Mouse (Mus musculus): ENCODE measurements at regions not wholly inside any gene's neighbourhood (a gene's known extent, or its start where the extent isn't known, plus 50 kb on each side); places are given as distances from the start of the nearest gene placed in this dataset.

GRCm38 (mm10) chr6:143528898-143529297 lies 361.9 kb downstream of the Etnk1 start:
- H3K27me3 ChIP-seq (replicated peaks; ENCODE audit: control insufficient read depth, insufficient read depth, low read length), result no peaks in the 10 kb centered on the region
- H3K36me3 ChIP-seq (ENCODE audit: control insufficient read depth, insufficient read depth, low read length), result no peaks in the 10 kb centered on the region
- no peaks in the 10 kb centered on the region for H3K4me1 ChIP-seq (ENCODE audit: control insufficient read depth, insufficient read depth, low read depth, low read length)
- no peak for ATAC-seq
- 96% methylated on average over 7 of the region's 7 CpGs for WGBS
- H3K4me2 ChIP-seq (ENCODE audit: low read length), result no peak overlapping the region
- H3K9me3 ChIP-seq (ENCODE audit: control insufficient read depth, low read length), result no peaks in the 10 kb centered on the region
- no peak overlapping the region for H3K4me3 ChIP-seq (ENCODE audit: low read length)
- no peak overlapping the region for H3K27ac ChIP-seq (ENCODE audit: low read depth, low read length)
- no peak overlapping the region for H3K9ac ChIP-seq (ENCODE audit: low read depth, low read length)

- Histone ChIP-seq H3K36me3 (ENCODE audit: control insufficient read depth, insufficient read depth, low read length) (no peaks in the 10 kb centered on the region), H3K9ac (ENCODE audit: low read depth, low read length) (no peak overlapping the region), H3K27ac (ENCODE audit: low read depth, low read length) (no peak overlapping the region), H3K4me2 (ENCODE audit: low read length) (no peak overlapping the region), H3K4me1 (ENCODE audit: control insufficient read depth, insufficient read depth, low read depth, low read length) (no peaks in the 10 kb centered on the region), H3K27me3 (replicated peaks; ENCODE audit: control insufficient read depth, insufficient read depth, low read length) (no peaks in the 10 kb centered on the region), H3K9me3 (ENCODE audit: control insufficient read depth, low read length) (no peaks in the 10 kb centered on the region), H3K4me3 (ENCODE audit: low read length) (no peak overlapping the region)
- 54% methylated on average over 13 of the region's 13 CpGs for WGBS
- ATAC-seq, result no peak
Measured at GRCm38 (mm10) chr6:143530372-143531224, 363.6 kb downstream of the Etnk1 start.

- ATAC-seq, result no peak
- 37% methylated on average over 6 of the region's 6 CpGs for WGBS
Measured at GRCm38 (mm10) chr6:143531477-143531876, 364.5 kb downstream of the Etnk1 start.

GRCm38 (mm10) chr6:143532380-143532779 lies 365.4 kb downstream of the Etnk1 start:
- H3K4me3 ChIP-seq (ENCODE audit: low read length), result no peak overlapping the region
- WGBS, result 92% methylated on average over 12 of the region's 12 CpGs
- no peak for ATAC-seq
- H3K27me3 ChIP-seq (replicated peaks; ENCODE audit: control insufficient read depth, insufficient read depth, low read length), result no peaks in the 10 kb centered on the region
- no peak overlapping the region for H3K4me2 ChIP-seq (ENCODE audit: low read length)
- H3K27ac ChIP-seq (ENCODE audit: low read depth, low read length), result no peak overlapping the region
- H3K9ac ChIP-seq (ENCODE audit: low read depth, low read length), result no peak overlapping the region
- H3K36me3 ChIP-seq (ENCODE audit: control insufficient read depth, insufficient read depth, low read length), result no peaks in the 10 kb centered on the region
- H3K9me3 ChIP-seq (ENCODE audit: control insufficient read depth, low read length), result no peaks in the 10 kb centered on the region
- H3K4me1 ChIP-seq (ENCODE audit: control insufficient read depth, insufficient read depth, low read depth, low read length), result no peaks in the 10 kb centered on the region

More at GRCm38 (mm10) chr6:143531477-143531876, 364.5 kb downstream of the Etnk1 start:
- Histone ChIP-seq H3K36me3 (ENCODE audit: control insufficient read depth, insufficient read depth, low read length) (no peaks in the 10 kb centered on the region), H3K4me3 (ENCODE audit: low read length) (no peak overlapping the region), H3K9me3 (ENCODE audit: control insufficient read depth, low read length) (no peaks in the 10 kb centered on the region), H3K4me2 (ENCODE audit: low read length) (no peak overlapping the region), H3K4me1 (ENCODE audit: control insufficient read depth, insufficient read depth, low read depth, low read length) (no peaks in the 10 kb centered on the region), H3K27ac (ENCODE audit: low read depth, low read length) (no peak overlapping the region), H3K27me3 (replicated peaks; ENCODE audit: control insufficient read depth, insufficient read depth, low read length) (no peaks in the 10 kb centered on the region), H3K9ac (ENCODE audit: low read depth, low read length) (no peak overlapping the region)

GRCm38 (mm10) chr6:143535265-143535664 lies 368.2 kb downstream of the Etnk1 start:
- ATAC-seq, result no peak
- no peak overlapping the region for H3K4me2 ChIP-seq (ENCODE audit: low read length)
- no peak overlapping the region for H3K4me3 ChIP-seq (ENCODE audit: low read length)
- H3K27me3 ChIP-seq (replicated peaks; ENCODE audit: control insufficient read depth, insufficient read depth, low read length), result no peaks in the 10 kb centered on the region
- 82% methylated on average over 12 of the region's 12 CpGs for WGBS
- no peaks in the 10 kb centered on the region for H3K36me3 ChIP-seq (ENCODE audit: control insufficient read depth, insufficient read depth, low read length)
- no peak overlapping the region for H3K9ac ChIP-seq (ENCODE audit: low read depth, low read length)
- no peaks in the 10 kb centered on the region for H3K4me1 ChIP-seq (ENCODE audit: control insufficient read depth, insufficient read depth, low read depth, low read length)
- H3K27ac ChIP-seq (ENCODE audit: low read depth, low read length), result no peak overlapping the region
- H3K9me3 ChIP-seq (ENCODE audit: control insufficient read depth, low read length), result peaks cover 3% of the 10 kb centered on the region

GRCm38 (mm10) chr6:143535726-143536125 lies 368.7 kb downstream of the Etnk1 start:
- Histone ChIP-seq H3K9ac (ENCODE audit: low read depth, low read length) (no peak overlapping the region), H3K4me3 (ENCODE audit: low read length) (no peak overlapping the region), H3K27ac (ENCODE audit: low read depth, low read length) (no peak overlapping the region), H3K27me3 (replicated peaks; ENCODE audit: control insufficient read depth, insufficient read depth, low read length) (no peaks in the 10 kb centered on the region), H3K4me2 (ENCODE audit: low read length) (no peak overlapping the region), H3K36me3 (ENCODE audit: control insufficient read depth, insufficient read depth, low read length) (no peaks in the 10 kb centered on the region), H3K9me3 (ENCODE audit: control insufficient read depth, low read length) (peaks cover 3% of the 10 kb centered on the region), H3K4me1 (ENCODE audit: control insufficient read depth, insufficient read depth, low read depth, low read length) (no peaks in the 10 kb centered on the region)
- 88% methylated on average over 15 of the region's 15 CpGs for WGBS
- ATAC-seq, result no peak

- no peak overlapping the region for H3K9ac ChIP-seq (ENCODE audit: low read depth, low read length)
- 93% methylated on average over 11 of the region's 11 CpGs for WGBS
- H3K27ac ChIP-seq (ENCODE audit: low read depth, low read length), result no peak overlapping the region
- no peaks in the 10 kb centered on the region for H3K27me3 ChIP-seq (replicated peaks; ENCODE audit: control insufficient read depth, insufficient read depth, low read length)
- H3K4me3 ChIP-seq (ENCODE audit: low read length), result no peak overlapping the region
- ATAC-seq, result no peak
- peaks cover 3% of the 10 kb centered on the region for H3K9me3 ChIP-seq (ENCODE audit: control insufficient read depth, low read length)
- no peaks in the 10 kb centered on the region for H3K4me1 ChIP-seq (ENCODE audit: control insufficient read depth, insufficient read depth, low read depth, low read length)
- H3K4me2 ChIP-seq (ENCODE audit: low read length), result no peak overlapping the region
- no peaks in the 10 kb centered on the region for H3K36me3 ChIP-seq (ENCODE audit: control insufficient read depth, insufficient read depth, low read length)
Measured at GRCm38 (mm10) chr6:143536525-143537293, 369.7 kb downstream of the Etnk1 start.

GRCm38 (mm10) chr6:143547406-143547903 lies 380.4 kb downstream of the Etnk1 start:
- Histone ChIP-seq H3K4me3 (ENCODE audit: low read length) (no peak overlapping the region), H3K4me2 (ENCODE audit: low read length) (no peak overlapping the region), H3K4me1 (ENCODE audit: control insufficient read depth, insufficient read depth, low read depth, low read length) (no peaks in the 10 kb centered on the region), H3K27ac (ENCODE audit: low read depth, low read length) (no peak overlapping the region), H3K36me3 (ENCODE audit: control insufficient read depth, insufficient read depth, low read length) (no peaks in the 10 kb centered on the region), H3K9me3 (ENCODE audit: control insufficient read depth, low read length) (no peaks in the 10 kb centered on the region), H3K9ac (ENCODE audit: low read depth, low read length) (no peak overlapping the region), H3K27me3 (replicated peaks; ENCODE audit: control insufficient read depth, insufficient read depth, low read length) (no peaks in the 10 kb centered on the region)
- no peak for ATAC-seq
- WGBS, result 87% methylated on average over 10 of the region's 10 CpGs

- no peak for ATAC-seq
- no peaks in the 10 kb centered on the region for H3K4me1 ChIP-seq (ENCODE audit: control insufficient read depth, insufficient read depth, low read depth, low read length)
- no peak overlapping the region for H3K27ac ChIP-seq (ENCODE audit: low read depth, low read length)
- no peak overlapping the region for H3K4me3 ChIP-seq (ENCODE audit: low read length)
- WGBS, result 78% methylated on average over 3 of the region's 3 CpGs
- H3K36me3 ChIP-seq (ENCODE audit: control insufficient read depth, insufficient read depth, low read length), result no peaks in the 10 kb centered on the region
- no peak overlapping the region for H3K4me2 ChIP-seq (ENCODE audit: low read length)
- no peaks in the 10 kb centered on the region for H3K9me3 ChIP-seq (ENCODE audit: control insufficient read depth, low read length)
- H3K27me3 ChIP-seq (replicated peaks; ENCODE audit: control insufficient read depth, insufficient read depth, low read length), result no peaks in the 10 kb centered on the region
- H3K9ac ChIP-seq (ENCODE audit: low read depth, low read length), result no peak overlapping the region
Measured at GRCm38 (mm10) chr6:143554946-143555345, 387.9 kb downstream of the Etnk1 start.
